Mouse (Mus musculus): ENCODE measurements around the gene Kank3.

Gene Kank3

GRCm38 (mm10) chr17:33810334-33811141 is at the start of gene Kank3:
TSS of gene Kank3 (plus strand) at chr17:33810519.
- peak; percentile 97 for DNase-seq (ENCODE audit: low spot score)

- DNase-seq (ENCODE audit: low spot score), result no peak
Measured at GRCm38 (mm10) chr17:33766389-33766788, 43.9 kb upstream of the Kank3 start.

- DNase-seq (ENCODE audit: low spot score), result no peak
Measured at GRCm38 (mm10) chr17:33771617-33772016, 38.7 kb upstream of the Kank3 start.

- DNase-seq (ENCODE audit: low spot score), result no peak
Measured at GRCm38 (mm10) chr17:33773426-33773825, 36.9 kb upstream of the Kank3 start.

GRCm38 (mm10) chr17:33773871-33774572 is 36.3 kb upstream of the Kank3 start:
- DNase-seq (ENCODE audit: low spot score), result no peak

- no peak for DNase-seq (ENCODE audit: low spot score)
Measured at GRCm38 (mm10) chr17:33774573-33775155, 35.7 kb upstream of the Kank3 start.

GRCm38 (mm10) chr17:33775287-33775686 is 35.0 kb upstream of the Kank3 start:
- DNase-seq (ENCODE audit: low spot score), result no peak

GRCm38 (mm10) chr17:33779271-33779966 is 30.9 kb upstream of the Kank3 start:
- DNase-seq (ENCODE audit: low spot score), result peak; percentile 84

GRCm38 (mm10) chr17:33779967-33780295 is 30.4 kb upstream of the Kank3 start:
- DNase-seq (ENCODE audit: low spot score), result no peak

GRCm38 (mm10) chr17:33780431-33780830 is 29.9 kb upstream of the Kank3 start:
- DNase-seq (ENCODE audit: low spot score), result no peak

GRCm38 (mm10) chr17:33781124-33781977 is 29.0 kb upstream of the Kank3 start, which contains the start of gene Angptl4:
TSS of gene Angptl4 (minus strand) at chr17:33781830.
- DNase-seq (ENCODE audit: low spot score), result peak; percentile 78

- DNase-seq (ENCODE audit: low spot score), result no peak
Measured at GRCm38 (mm10) chr17:33782067-33782466, 28.3 kb upstream of the Kank3 start.

- DNase-seq (ENCODE audit: low spot score), result no peak
Measured at GRCm38 (mm10) chr17:33783408-33783807, 26.9 kb upstream of the Kank3 start.

GRCm38 (mm10) chr17:33784939-33785338 is 25.4 kb upstream of the Kank3 start:
- no peak for DNase-seq (ENCODE audit: low spot score)

- no peak for DNase-seq (ENCODE audit: low spot score)
Measured at GRCm38 (mm10) chr17:33786375-33786774, 23.9 kb upstream of the Kank3 start.

- no peak for DNase-seq (ENCODE audit: low spot score)
Measured at GRCm38 (mm10) chr17:33788732-33789131, 21.6 kb upstream of the Kank3 start.

- DNase-seq (ENCODE audit: low spot score), result no peak
Measured at GRCm38 (mm10) chr17:33798306-33798705, 12.0 kb upstream of the Kank3 start.

- DNase-seq (ENCODE audit: low spot score), result no peak
Measured at GRCm38 (mm10) chr17:33799277-33799676, 11.0 kb upstream of the Kank3 start.

GRCm38 (mm10) chr17:33802221-33802620 is 8.1 kb upstream of the Kank3 start:
- DNase-seq (ENCODE audit: low spot score), result no peak

GRCm38 (mm10) chr17:33804205-33804604 is 6.1 kb upstream of the Kank3 start:
- no peak for DNase-seq (ENCODE audit: low spot score)

- DNase-seq (ENCODE audit: low spot score), result no peak
Measured at GRCm38 (mm10) chr17:33804745-33805144, 5.6 kb upstream of the Kank3 start.

Data from embryo, embryonic 10 days (tissue).